Mouse (Mus musculus) testis, adult 2 months (tissue): ENCODE data around the gene Vwa8. TPM values are rescaled to one million over a fixed set of nuclear protein-coding genes. Genes with fewer than 3 reads are reported as not detected.

Experiments
- H3K27ac ChIP-seq: fragments of 200-500 bp; 2 replicates; pipeline ENCODE4 v1.5.1; 2012; ENCODE audit warnings: low read depth, low read length; ENCODE audit not compliant: control insufficient read depth, insufficient read depth
- H3K27me3 ChIP-seq: fragments of 200-500 bp; 2 replicates; pipeline ENCODE4 v1.6.1; 2012; ENCODE audit warnings: mild to moderate bottlenecking, low read length, moderate library complexity; ENCODE audit not compliant: control insufficient read depth, insufficient read depth
- H3K36me3 ChIP-seq: fragments of 200-500 bp; 2 replicates; pipeline ENCODE4 v1.6.1; 2012; ENCODE audit warnings: mild to moderate bottlenecking, low read length; ENCODE audit not compliant: control insufficient read depth, insufficient read depth
- H3K4me1 ChIP-seq: fragments of 200-500 bp; 2 replicates; pipeline ENCODE4 v1.6.1; 2012; ENCODE audit warnings: low read length; ENCODE audit not compliant: control insufficient read depth, insufficient read depth
- H3K4me3 ChIP-seq: fragments of 200-500 bp; 2 replicates; pipeline ENCODE4 v1.5.1; 2012; ENCODE audit warnings: low read depth, mild to moderate bottlenecking, low read length, moderate library complexity, mixed read lengths; ENCODE audit not compliant: control insufficient read depth
- CTCF ChIP-seq: fragments of 200-500 bp; IDR thresholded peaks from 2 replicates; pipeline ENCODE4 v1.5.1; 2012; ENCODE audit warnings: low read depth, mild to moderate bottlenecking, inconsistent platforms, low read length, moderate library complexity; ENCODE audit not compliant: control insufficient read depth, insufficient read depth, insufficient replicate concordance
- POLR2A ChIP-seq: fragments of 200-500 bp; IDR thresholded peaks from 2 replicates; pipeline ENCODE4 v1.6.1; 2012; ENCODE audit warnings: low read depth, mild to moderate bottlenecking, inconsistent platforms, low read length, moderate library complexity; ENCODE audit not compliant: control insufficient read depth
- polyA plus RNA-seq: library from polyadenylated mRNA; depleted of rRNA; stranded (reverse); fragments of >200 nt; gene quantifications from 2 replicates; pipeline ENCODE4 v1.2.3, GENCODE M21; 2012

The Vwa8 gene
- polyA plus RNA-seq, 1 experiment: 15.6 TPM

- Histone ChIP-seq H3K27me3 (no peaks in the 10 kb centered on the region), H3K4me1 (peaks cover 4% of the 10 kb centered on the region)
- no peak for TF ChIP-seq POLR2A
- no peak for TF ChIP-seq CTCF
Measured at GRCm38 (mm10) chr14:78852401-78853246, 3.8 kb downstream of the Vwa8 start.

GRCm38 (mm10) chr14:78861156-78861555, 12.3 kb downstream of the Vwa8 start:
- no peak overlapping the region for H3K27ac ChIP-seq
- H3K4me3 ChIP-seq: no peak overlapping the region
- no peaks in the 10 kb centered on the region for H3K27me3 ChIP-seq
- H3K36me3 ChIP-seq: no peaks in the 10 kb centered on the region
- no peaks in the 10 kb centered on the region for H3K4me1 ChIP-seq
- no peak for TF ChIP-seq POLR2A
- TF ChIP-seq CTCF: no peak

More at GRCm38 (mm10) chr14:78852401-78853246, 3.8 kb downstream of the Vwa8 start:
- Histone ChIP-seq H3K27ac (no peak overlapping the region), H3K4me3 (no peak overlapping the region), H3K36me3 (no peaks in the 10 kb centered on the region)

DNA sequence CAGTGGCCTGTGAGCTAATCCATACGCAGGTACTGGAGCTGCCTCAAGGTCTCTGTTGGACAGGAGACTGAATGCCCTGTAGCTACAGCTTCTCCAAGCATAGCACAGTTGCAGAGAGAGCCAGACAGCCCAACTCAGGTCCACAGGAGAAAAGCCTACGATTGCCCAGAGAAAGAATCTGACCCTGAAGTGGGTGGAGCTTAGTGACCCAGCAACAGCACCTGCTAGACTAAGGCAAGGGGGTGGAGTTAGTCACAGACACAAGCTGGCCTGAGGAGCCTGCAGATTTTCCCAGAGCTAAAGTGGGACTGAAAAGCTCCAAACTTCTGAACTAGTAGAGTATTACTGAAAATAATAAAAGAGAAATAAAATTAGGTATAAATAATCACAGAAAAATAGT, 21.2 kb downstream of the Vwa8 start:
- H3K4me3 ChIP-seq: no peak overlapping the region
- no peaks in the 10 kb centered on the region for H3K36me3 ChIP-seq
- H3K27me3 ChIP-seq: no peaks in the 10 kb centered on the region
- H3K4me1 ChIP-seq: no peaks in the 10 kb centered on the region
- H3K27ac ChIP-seq: no peak overlapping the region
- TF ChIP-seq CTCF: no peak
- TF ChIP-seq POLR2A: no peak

GRCm38 (mm10) chr14:78877176-78877575, 28.3 kb downstream of the Vwa8 start:
- TF ChIP-seq POLR2A (no peak), CTCF (no peak)
- H3K27me3 ChIP-seq: no peaks in the 10 kb centered on the region
- no peak overlapping the region for H3K4me3 ChIP-seq
- H3K27ac ChIP-seq: no peak overlapping the region
- H3K36me3 ChIP-seq: no peaks in the 10 kb centered on the region
- no peaks in the 10 kb centered on the region for H3K4me1 ChIP-seq

GRCm38 (mm10) chr14:78878402-78879045, 29.7 kb downstream of the Vwa8 start:
- no peak for TF ChIP-seq POLR2A
- no peak for TF ChIP-seq CTCF
- Histone ChIP-seq H3K4me3 (no peak overlapping the region), H3K27me3 (no peaks in the 10 kb centered on the region), H3K36me3 (no peaks in the 10 kb centered on the region), H3K4me1 (no peaks in the 10 kb centered on the region), H3K27ac (no peak overlapping the region)

GRCm38 (mm10) chr14:78880879-78881278, 32.0 kb downstream of the Vwa8 start:
- H3K36me3 ChIP-seq: no peaks in the 10 kb centered on the region
- H3K27ac ChIP-seq: no peak overlapping the region
- no peak overlapping the region for H3K4me3 ChIP-seq
- no peaks in the 10 kb centered on the region for H3K27me3 ChIP-seq
- no peaks in the 10 kb centered on the region for H3K4me1 ChIP-seq
- no peak for TF ChIP-seq CTCF
- TF ChIP-seq POLR2A: no peak

GRCm38 (mm10) chr14:78881563-78881962, 32.7 kb downstream of the Vwa8 start:
- Histone ChIP-seq H3K27ac (no peak overlapping the region), H3K4me3 (no peak overlapping the region), H3K36me3 (no peaks in the 10 kb centered on the region), H3K27me3 (no peaks in the 10 kb centered on the region), H3K4me1 (no peaks in the 10 kb centered on the region)
- no peak for TF ChIP-seq POLR2A
- no peak for TF ChIP-seq CTCF
